Mouse (Mus musculus): Measurements from ENCODE around the gene Zfp207. TPM values are rescaled to one million over a fixed set of nuclear protein-coding genes. Genes with fewer than 3 reads are reported as not detected.
"Not testable (repeated sequence)": the region's sequence is repeated elsewhere in the genome, so short reads cannot be mapped to it uniquely, and the experiment has no call there.

Zfp207 gene
- 10 to 100 TPM; 68.8 to 68.9 TPM for total RNA-seq (2021)
- long read RNA-seq, experiment 1, transcript Zfp207-201 (11 exons, 2,245 nt), result minor isoform, 7 of 34 reads
- long read RNA-seq, experiment 1, transcript Zfp207-202 (12 exons, 1,562 nt), result major isoform, 16 of 34 reads
- long read RNA-seq, experiment 1, partial matches to known transcripts, result 3 of 34 reads
- long read RNA-seq, experiment 1, other reads (novel, unspliced or antisense), result 6 of 34 reads
- long read RNA-seq, experiment 2, transcript Zfp207-202 (12 exons, 1,562 nt), result major isoform, 9 of 21 reads
- long read RNA-seq, experiment 2, partial matches to known transcripts, result 1 of 21 reads
- long read RNA-seq, experiment 2, other reads (novel, unspliced or antisense), result 7 of 21 reads

- peak; percentile 98 to 99 for DNase-seq
Measured at GRCm38 (mm10) chr11:80383019-80383625, at the start of gene Zfp207. TSS of gene Zfp207 (plus strand) at chr11:80383279.

GRCm38 (mm10) chr11:80335609-80336350, 47.3 kb upstream of the Zfp207 start:
- DNase-seq, result peak in 1 of 2 experiments; percentile 7

- DNase-seq, result peak; percentile 37 to 41
Measured at GRCm38 (mm10) chr11:80336351-80336730, 46.7 kb upstream of the Zfp207 start.

- no peak for DNase-seq
Measured at GRCm38 (mm10) chr11:80342482-80342881, 40.6 kb upstream of the Zfp207 start.

- peak; percentile 74 to 95 for DNase-seq
Measured at GRCm38 (mm10) chr11:80351832-80352430, 31.1 kb upstream of the Zfp207 start.

GRCm38 (mm10) chr11:80354832-80355231, 28.2 kb upstream of the Zfp207 start:
- peak; percentile 10 to 23 for DNase-seq

GRCm38 (mm10) chr11:80368949-80369348, 14.1 kb upstream of the Zfp207 start:
- DNase-seq, result no peak

GRCm38 (mm10) chr11:80376651-80377050, 6.4 kb upstream of the Zfp207 start:
- DNase-seq, result no peak

- peak; percentile 84 to 89 for DNase-seq
Measured at GRCm38 (mm10) chr11:80377712-80378451, 5.2 kb upstream of the Zfp207 start, which contains the start of gene 5730455P16Rik. TSS of gene 5730455P16Rik (minus strand) at chr11:80378034.

GRCm38 (mm10) chr11:80378452-80379068, 4.5 kb upstream of the Zfp207 start:
- not testable (repeated sequence) for DNase-seq

- DNase-seq, result not testable (repeated sequence)
Measured at GRCm38 (mm10) chr11:80379184-80379583, 3.9 kb upstream of the Zfp207 start.

- DNase-seq, result peak in 1 of 2 experiments; percentile 64
Measured at GRCm38 (mm10) chr11:80382626-80383018, 457 bp upstream of the Zfp207 start.

- DNase-seq, result peak in 1 of 2 experiments; percentile 62
Measured at GRCm38 (mm10) chr11:80383626-80384046, 557 bp downstream of the Zfp207 start.

GRCm38 (mm10) chr11:80384461-80384860, 1.4 kb downstream of the Zfp207 start:
- peak in 1 of 2 experiments; percentile 25 for DNase-seq

- peak in 1 of 2 experiments; percentile 18 for DNase-seq
Measured at GRCm38 (mm10) chr11:80385055-80385454, 2.0 kb downstream of the Zfp207 start.

GRCm38 (mm10) chr11:80386790-80387189, 3.7 kb downstream of the Zfp207 start:
- no peak for DNase-seq

GRCm38 (mm10) chr11:80389885-80390284, 6.8 kb downstream of the Zfp207 start:
- DNase-seq, result no peak

- DNase-seq, result no peak
Measured at GRCm38 (mm10) chr11:80391407-80392120, 8.5 kb downstream of the Zfp207 start.

- no peak for DNase-seq
Measured at GRCm38 (mm10) chr11:80395930-80396329, 12.9 kb downstream of the Zfp207 start.

- DNase-seq, result no peak
Measured at GRCm38 (mm10) chr11:80396617-80397016, 13.5 kb downstream of the Zfp207 start.

Measured in heart, adult 18-20 months (tissue).